Mouse (Mus musculus) neutrophil, adult 5-6 weeks (primary cell): ENCODE measurements around the gene Itln1. TPM values are rescaled to one million over a fixed set of nuclear protein-coding genes. Genes with fewer than 3 reads are reported as not detected.

Experiments
- ATAC-seq: fragments of 151-379, 151-347 bp; 2 replicates; pipeline ENCODE4 v1.8.0; 2017; ENCODE audit warnings: mild to moderate bottlenecking, moderate TSS enrichment; ENCODE audit not compliant: insufficient number of reproducible peaks, poor library complexity, low FRiP score, severe bottlenecking; ENCODE audit errors: extremely low read depth
- total RNA-seq: library from RNA; stranded (forward); fragments of 200-1000 nt; gene quantifications from 2 replicates; pipeline ENCODE4 v1.2.3, GENCODE M21; 2017

The Itln1 gene
- total RNA-seq, 1 experiment from 2014 or later, result not detected

DNA sequence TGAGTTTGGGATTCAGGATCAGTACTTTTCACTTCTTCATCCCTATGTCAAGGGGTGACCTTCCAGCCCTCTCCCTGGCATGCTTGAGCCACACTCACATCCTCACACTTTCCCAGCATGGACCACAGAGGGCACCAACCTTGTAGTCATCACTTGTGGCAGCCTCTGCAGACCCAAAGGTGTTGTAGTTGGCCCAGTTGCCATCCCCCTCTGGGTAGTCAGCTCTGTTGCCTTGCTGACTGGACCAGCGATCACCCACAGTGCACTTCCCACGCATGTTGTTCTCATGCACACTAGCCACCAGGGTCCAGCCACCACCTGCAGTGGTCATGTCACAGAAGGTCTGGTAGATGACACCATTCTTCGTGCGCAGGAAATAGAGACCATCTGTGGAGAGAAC is 3.7 kb downstream of the Itln1 start:
- no peak for ATAC-seq

DNA sequence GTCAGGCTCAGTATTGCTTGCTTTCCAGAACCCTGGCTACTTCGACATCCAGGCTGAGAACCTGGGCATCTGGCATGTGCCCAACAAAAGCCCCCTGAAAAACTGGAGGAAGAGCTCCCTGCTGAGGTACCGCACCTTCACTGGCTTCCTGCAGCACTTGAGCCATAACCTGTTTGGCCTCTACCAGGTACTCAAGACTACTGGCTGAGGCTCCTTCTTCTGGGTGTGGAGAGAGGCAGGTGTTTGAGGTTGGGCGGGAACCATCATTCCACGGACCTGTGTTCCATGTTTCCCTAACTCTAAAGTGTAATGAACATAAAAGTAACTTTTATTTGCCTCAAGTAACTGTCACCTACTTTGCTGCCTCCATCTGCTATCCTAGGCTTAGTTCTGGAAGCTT is 19.5 kb downstream of the Itln1 start:
- ATAC-seq, result no peak

DNA sequence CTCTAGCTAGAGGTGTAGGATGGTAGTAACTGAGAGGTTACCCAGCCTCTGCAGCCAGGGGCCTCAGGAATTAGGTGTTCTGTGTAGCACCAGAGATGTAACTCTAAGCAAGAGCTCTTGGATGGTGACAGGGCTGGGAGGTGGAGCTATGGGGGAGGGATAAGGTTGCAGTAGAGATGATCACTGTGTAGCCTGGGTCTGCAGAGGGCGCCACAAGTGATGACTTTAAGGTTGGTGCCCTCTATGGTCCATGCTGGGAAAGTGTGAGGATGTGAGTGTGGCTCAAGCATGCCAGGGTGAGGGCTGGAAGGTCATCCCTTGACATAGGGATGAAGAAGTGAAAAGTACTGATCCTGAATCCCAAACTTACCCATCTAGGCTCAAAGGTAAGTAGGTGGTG is 20.1 kb downstream of the Itln1 start:
- ATAC-seq, result peak; percentile 44; the same call in 1 of the 2 replicates

- ATAC-seq, result no peak
These were observed 21.3 kb downstream of the Itln1 start for GRCm38 (mm10) chr1:171513760-171514159.

DNA sequence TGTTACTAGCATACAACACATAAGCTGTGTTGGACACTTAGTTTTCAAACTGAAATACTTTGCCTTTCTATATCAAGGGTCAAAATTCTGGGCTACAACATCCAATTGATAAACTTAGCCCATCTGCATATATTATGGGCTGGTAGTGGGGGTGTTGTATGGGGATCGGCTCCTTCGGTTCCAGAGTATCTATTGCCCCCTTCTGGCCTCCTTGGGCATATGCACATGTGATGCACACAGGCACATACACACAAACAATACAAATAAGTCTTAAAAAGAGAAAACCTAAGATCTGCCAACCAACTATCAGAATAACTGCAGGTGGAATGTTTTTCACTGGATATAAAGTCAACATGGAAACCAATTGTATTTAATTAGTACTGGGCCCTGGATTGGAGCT is 21.9 kb downstream of the Itln1 start:
- no peak for ATAC-seq

DNA sequence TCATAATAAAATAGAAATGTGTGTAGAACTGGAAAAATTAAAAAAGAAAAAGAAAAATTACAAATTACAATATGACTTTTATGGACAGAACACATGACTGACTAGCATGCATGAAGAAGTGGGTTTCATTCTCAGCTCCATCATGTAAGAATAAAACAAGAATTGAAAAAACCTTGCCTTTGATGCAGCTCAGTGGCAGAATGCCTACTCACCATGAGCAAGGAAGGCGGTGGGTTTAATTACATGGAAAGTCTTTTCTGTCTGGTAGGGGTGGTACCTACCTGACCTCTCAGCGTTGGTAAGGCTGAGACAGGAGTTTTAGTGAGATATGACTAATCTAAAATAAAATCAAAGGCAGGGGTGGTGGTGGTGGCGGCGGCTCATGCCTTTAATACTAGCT is 30.5 kb downstream of the Itln1 start:
- ATAC-seq, result no peak

- ATAC-seq, result peak; percentile 33
These were observed 31.4 kb downstream of the Itln1 start for GRCm38 (mm10) chr1:171503592-171504291.

- ATAC-seq, result peak; percentile 88
These were observed 31.9 kb downstream of the Itln1 start, which contains the start of gene Alyref2 for GRCm38 (mm10) chr1:171503250-171503591. TSS of gene Alyref2 (plus strand) at chr1:171503478.

GRCm38 (mm10) chr1:171502388-171503249 is 32.5 kb downstream of the Itln1 start:
- peak; percentile 40 for ATAC-seq

- ATAC-seq, result no peak
These were observed 33.4 kb downstream of the Itln1 start for GRCm38 (mm10) chr1:171501636-171502080.

- no peak for ATAC-seq
These were observed 34.0 kb downstream of the Itln1 start for GRCm38 (mm10) chr1:171501016-171501610.

DNA sequence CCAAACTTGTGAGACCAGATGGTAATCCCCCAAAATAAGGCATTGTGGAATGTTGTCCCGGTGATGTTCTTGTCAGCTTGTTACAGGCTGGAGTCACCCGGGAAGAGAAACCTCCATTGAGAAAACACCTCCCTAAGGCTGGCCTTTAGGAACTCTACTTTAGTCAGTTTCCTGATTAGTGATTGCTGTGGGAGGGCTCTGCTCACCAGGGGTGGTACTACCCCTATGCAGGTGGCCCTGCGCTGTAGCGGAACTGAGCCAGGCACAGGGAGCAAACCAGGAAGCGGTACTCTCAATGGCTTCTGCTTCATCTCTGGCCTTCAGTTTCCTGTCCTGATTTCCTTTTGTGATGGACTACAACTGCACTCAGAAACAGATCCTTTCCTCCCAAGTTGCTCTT is 35.2 kb downstream of the Itln1 start:
- no peak for ATAC-seq

- ATAC-seq, result no peak
These were observed 39.7 kb downstream of the Itln1 start for GRCm38 (mm10) chr1:171495371-171495770.

- no peak for ATAC-seq
These were observed 40.9 kb downstream of the Itln1 start for GRCm38 (mm10) chr1:171494241-171494640.

- peak; percentile 67; the same call in 1 of the 2 replicates for ATAC-seq
These were observed 56.1 kb downstream of the Itln1 start for GRCm38 (mm10) chr1:171478968-171479367.

- ATAC-seq, result no peak
These were observed 57.1 kb downstream of the Itln1 start for GRCm38 (mm10) chr1:171477758-171478545.

DNA sequence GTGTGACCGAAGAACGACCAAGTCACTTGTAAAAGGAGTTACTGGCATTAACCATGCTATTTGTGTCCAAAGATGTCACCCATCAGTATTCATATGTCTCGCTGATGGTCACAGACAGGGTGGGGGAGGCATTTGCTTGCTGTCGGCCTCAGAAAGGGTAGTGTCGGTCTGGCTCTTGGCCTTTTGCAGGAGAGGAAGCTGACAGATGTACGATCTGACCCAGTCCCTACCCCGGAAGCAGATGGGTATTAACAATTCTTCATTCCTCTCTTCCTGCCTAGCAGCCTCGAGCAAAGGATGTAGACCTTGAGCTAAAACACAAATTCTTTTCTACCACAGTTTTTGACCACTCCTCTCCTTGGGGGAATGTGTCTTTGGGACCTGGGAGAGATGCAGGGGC is 58.0 kb downstream of the Itln1 start:
- ATAC-seq, result no peak

DNA sequence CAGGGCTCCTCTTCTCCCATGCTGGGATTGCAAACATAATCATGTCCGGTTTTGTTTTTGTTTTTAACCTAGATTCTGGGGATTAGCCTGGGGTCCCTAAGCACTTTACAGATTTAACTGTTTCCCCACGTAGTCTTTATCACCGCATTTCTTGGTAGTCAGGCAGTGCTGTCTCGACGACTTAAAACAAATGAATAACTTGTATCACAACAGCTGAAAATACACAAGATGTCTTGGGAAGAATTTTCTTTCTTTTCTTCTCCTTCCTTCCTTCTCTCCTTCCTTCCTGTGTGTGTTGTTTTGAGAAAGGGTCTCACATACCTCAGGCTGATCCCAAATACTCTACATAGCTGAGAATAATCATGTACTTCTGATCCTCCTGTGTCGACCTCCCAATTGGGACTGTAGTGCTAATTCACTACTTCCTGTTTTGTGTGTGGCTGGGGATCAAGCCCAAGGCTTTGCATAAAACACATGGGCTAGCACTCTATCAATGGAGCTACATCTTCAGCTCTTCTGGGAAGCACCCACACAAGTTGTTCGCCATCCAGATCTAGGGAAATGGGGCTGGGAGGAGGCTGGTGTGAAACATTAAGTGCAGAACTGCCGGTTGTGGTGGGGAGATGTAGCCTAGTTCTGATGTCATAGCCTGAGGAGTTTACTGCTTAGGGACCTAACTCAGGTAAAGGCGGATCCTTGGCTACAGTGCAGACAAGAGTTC is 61.0 kb downstream of the Itln1 start:
- no peak for ATAC-seq
